Mouse (Mus musculus) limb, embryonic 12.5 days (tissue): ENCODE data around the gene Ttc9. TPM values are rescaled to one million over a fixed set of nuclear protein-coding genes. Genes with fewer than 3 reads are reported as not detected.
A peak's percentile ranks its signal among the peaks of the same experiment; 100 is the strongest.

Experiments
- ATAC-seq: fragments of 200-750 bp; cut with Nextera tagmentation; 2 replicates; pipeline ENCODE4 v1.8.0; 2017; ENCODE audit warnings: low read depth, moderate TSS enrichment; ENCODE audit not compliant: insufficient number of reproducible peaks, insufficient read depth, low FRiP score, low TSS enrichment
- H3K27ac ChIP-seq: fragments of 300-500 bp; sonication (generic); 2 replicates; pipeline ENCODE4 v1.5.1; 2016; ENCODE audit warnings: mild to moderate bottlenecking, moderate library complexity
- H3K27me3 ChIP-seq: fragments of 300-500 bp; sonication (generic); 2 replicates; pipeline ENCODE4 v1.6.1; 2016; ENCODE audit warnings: mild to moderate bottlenecking, moderate library complexity
- H3K36me3 ChIP-seq: fragments of 300-500 bp; sonication (generic); 2 replicates; pipeline ENCODE4 v1.6.1; 2016; ENCODE audit warnings: mild to moderate bottlenecking, moderate library complexity
- H3K4me1 ChIP-seq: fragments of 300-500 bp; sonication (generic); replicated peaks from 2 replicates; pipeline ENCODE4 v1.6.1; 2016
- H3K4me2 ChIP-seq: fragments of 300-500 bp; sonication (generic); 2 replicates; pipeline ENCODE4 v1.6.1; 2016; ENCODE audit warnings: mild to moderate bottlenecking, moderate library complexity
- H3K4me3 ChIP-seq: fragments of 300-500 bp; sonication (generic); replicated peaks from 2 replicates; pipeline ENCODE4 v1.5.1; 2016; ENCODE audit warnings: mild to moderate bottlenecking
- H3K9ac ChIP-seq: fragments of 300-500 bp; sonication (generic); replicated peaks from 2 replicates; pipeline ENCODE4 v1.6.1; 2016; ENCODE audit warnings: mild to moderate bottlenecking, moderate library complexity
- H3K9me3 ChIP-seq: fragments of 300-500 bp; sonication (generic); 2 replicates; pipeline ENCODE4 v1.6.1; 2016; ENCODE audit warnings: mild to moderate bottlenecking, moderate library complexity
- WGBS: fragments of 180-500 bp; shearing (Covaris S2); methylation state at CpG from one replicate; pipeline ENCODE4 v1.1.7; 2016; 5-methylcytosine and 5-hydroxymethylcytosine counted together
- polyA plus RNA-seq: library from polyadenylated mRNA; unstranded; fragments of >200 nt; fragmentation: Nextera tagmentation; extraction: Ambion mirVana; gene quantifications from 2 replicates; pipeline ENCODE4 v1.2.1, GENCODE M21; 2016

The Ttc9 gene
- 0.84 and 0.91 TPM in 2 replicates for polyA plus RNA-seq

DNA sequence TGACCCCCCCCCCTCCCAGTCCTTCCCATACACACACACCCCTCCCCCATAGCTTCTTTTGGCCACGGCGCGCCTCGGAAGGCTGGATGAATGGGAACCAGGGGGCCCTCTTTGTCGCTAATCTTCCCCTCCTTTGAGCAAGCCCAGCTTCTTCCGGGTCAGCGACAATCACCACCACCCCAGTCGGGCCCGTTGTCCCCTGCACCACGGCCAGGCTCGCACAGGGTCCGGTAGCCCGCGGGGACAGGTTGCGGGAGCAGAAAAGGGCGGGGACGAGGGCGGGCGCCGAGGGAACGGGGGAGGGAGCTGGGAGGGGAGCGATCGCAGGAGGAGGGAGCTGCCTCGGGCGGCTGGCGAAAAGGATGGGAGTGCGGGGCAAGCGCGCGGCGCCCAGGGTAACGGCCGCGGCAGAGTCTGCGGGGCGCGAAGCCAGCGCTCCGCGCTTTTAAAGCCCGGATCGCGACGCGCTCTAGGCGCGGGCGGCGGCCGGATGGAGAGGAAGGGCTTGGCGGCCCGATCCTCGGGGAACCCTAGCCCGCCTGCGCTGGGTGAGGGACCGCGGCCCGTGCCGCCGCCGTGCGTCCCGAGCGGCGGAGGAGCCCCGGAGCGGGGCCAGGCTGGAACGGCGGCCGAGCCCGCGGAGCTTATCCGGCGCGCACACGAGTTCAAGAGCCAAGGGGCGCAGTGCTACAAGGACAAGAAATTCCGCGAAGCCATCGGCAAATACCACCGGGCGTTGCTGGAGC lies at the start of gene Ttc9:
Gene Ttc9 (plus strand): TSS at position 335 of the 746 bp plus-strand sequence.
- H3K27ac ChIP-seq: no peak within 1 kb of the TSS
- H3K4me3 ChIP-seq: peak within 1 kb of the TSS; percentile 59
- peaks cover 80% of the 10 kb centered on the region for H3K27me3 ChIP-seq
- peak within 1 kb of the TSS; percentile 97 for H3K4me2 ChIP-seq
- peaks cover 15% of the 10 kb centered on the region for H3K4me1 ChIP-seq
- ATAC-seq: peak; percentile 42; the same call in 1 of the 2 replicates
- H3K36me3 ChIP-seq: no peaks in the 10 kb centered on the region
- peak within 1 kb of the TSS; percentile 67 for H3K9ac ChIP-seq
- no peaks in the 10 kb centered on the region for H3K9me3 ChIP-seq
- WGBS: under 1% methylated on average over 79 of the region's 82 CpGs

DNA sequence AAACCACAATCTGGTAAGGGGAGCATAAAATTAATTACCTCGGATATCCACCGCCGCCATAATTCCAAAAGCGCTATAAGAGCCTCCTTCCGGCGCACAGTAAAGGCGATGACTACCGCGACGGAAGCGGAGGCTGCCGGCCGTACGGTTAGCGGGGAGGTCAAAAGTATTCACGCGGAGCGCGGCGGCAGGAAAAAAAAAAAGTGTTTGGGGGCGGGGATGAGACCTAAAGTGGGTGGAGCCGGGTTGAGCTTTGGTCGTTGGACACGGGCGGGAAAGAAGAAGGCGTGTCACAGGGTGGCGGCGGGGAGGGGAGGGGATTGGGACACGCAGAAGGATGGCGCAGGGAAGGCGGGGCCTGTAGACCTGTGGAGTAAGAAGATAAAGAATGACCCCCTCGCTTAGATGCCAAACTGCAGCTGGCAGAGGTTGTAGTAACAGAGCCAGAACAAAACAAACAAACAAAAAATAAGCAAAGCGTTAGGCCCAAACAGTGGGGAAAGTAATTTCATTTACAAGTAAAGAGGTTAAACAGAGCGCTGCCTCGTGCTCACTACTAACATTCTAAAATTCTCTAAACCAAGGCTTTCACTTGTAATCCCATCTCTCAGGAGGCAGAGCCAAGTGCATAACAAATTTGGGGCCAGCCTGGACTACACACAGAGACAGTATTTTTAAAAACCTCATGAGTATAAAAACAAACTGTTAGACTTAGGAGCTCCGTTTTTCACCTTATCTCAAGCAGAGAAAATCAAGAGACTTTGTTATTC lies 36.0 kb upstream of the Ttc9 start, which contains the start of gene Med6:
Gene Med6 (minus strand): TSS at position 107 of the 770 bp plus-strand sequence.
- WGBS: 4% methylated on average over 36 of the region's 36 CpGs
- Histone ChIP-seq H3K27ac (no peak within 1 kb of the TSS), H3K27me3 (no peaks in the 10 kb centered on the region), H3K4me3 (peak within 1 kb of the TSS; percentile 68), H3K9ac (peak within 1 kb of the TSS; percentile 66), H3K4me2 (peak within 1 kb of the TSS; percentile 76), H3K4me1 (peaks cover 7% of the 10 kb centered on the region; the same call in 1 of the 2 replicates), H3K9me3 (no peaks in the 10 kb centered on the region), H3K36me3 (peaks cover 10% of the 10 kb centered on the region; the same call in 1 of the 2 replicates)
- ATAC-seq: peak; percentile 95

DNA sequence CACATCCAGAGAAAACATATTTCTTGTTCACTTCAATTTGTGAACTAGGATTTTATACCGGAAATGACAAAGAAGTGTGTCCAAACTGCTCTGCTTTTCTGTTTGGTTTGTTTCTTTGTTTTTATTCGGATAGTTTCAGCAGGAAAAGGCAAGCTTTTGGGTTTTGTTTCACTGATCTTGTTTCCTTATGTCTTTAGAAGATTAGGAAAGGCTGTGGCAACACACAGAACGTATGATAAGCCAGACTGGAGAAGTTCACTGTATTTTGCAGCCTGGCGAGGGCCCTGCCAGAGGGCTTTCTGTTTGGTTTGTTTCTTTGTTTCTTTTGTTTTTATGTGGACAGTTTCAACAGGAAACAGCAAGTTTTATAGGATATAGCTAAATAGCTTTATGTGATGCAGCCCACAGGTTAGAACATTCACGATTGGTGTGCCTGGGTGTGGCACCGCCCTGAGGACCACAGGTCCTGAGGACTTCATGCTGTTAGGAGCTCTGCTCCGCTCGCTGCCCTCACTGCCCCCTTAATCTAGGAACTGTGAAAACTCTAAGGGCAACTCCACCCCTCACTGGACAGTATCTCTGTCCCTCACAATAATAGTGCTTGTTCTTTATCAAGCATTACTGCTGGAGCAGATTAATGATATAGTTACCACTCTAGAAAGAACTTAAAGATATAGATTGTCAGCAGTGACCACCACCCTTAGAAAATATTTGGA lies 34.3 kb upstream of the Ttc9 start:
- ATAC-seq: no peak
- no peaks in the 10 kb centered on the region; the same call in 1 of the 2 replicates for H3K27me3 ChIP-seq
- H3K36me3 ChIP-seq: no peaks in the 10 kb centered on the region
- no peak overlapping the region for H3K4me3 ChIP-seq
- no peak overlapping the region for H3K9ac ChIP-seq
- peaks cover 7% of the 10 kb centered on the region; the same call in 1 of the 2 replicates for H3K4me1 ChIP-seq
- 78% methylated on average over 8 of the region's 8 CpGs for WGBS
- H3K27ac ChIP-seq: no peak overlapping the region
- no peaks in the 10 kb centered on the region for H3K9me3 ChIP-seq
- no peak overlapping the region for H3K4me2 ChIP-seq

DNA sequence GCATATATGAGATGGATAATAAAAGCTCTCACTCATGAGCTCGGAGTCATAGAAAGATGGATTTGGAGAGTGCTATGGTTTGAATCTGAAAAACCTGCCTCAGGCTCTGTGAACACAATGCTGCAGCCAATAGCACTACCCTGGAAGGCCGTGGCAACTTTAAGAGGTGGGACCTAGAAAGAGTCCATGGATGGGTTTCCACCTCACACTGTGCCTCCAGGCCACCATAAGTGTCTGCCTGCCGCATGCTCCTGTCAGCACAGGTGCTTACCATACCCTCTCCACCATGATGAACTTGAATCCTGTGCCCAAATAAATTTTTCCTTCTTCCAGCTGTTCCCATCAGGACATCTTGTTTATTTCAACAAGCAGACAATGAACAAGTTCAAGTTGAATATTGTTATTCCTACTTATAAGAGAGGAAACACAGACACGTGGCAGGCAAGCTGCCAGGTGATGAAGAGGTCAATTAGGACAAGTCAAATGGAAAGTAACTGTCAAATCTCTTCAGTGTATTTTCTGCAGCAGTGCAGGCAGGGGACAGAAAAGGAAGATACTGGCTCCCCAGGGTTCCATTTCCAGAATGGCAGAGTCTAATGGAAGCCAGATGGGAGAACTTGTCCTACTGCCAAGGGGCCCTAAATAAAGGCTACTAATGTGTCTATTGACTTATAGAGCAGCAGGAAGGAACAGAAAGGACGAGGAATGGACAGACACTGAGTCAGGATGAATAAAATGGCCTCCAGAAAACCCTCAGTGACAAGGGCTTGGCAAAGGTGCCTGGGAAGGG lies 25.9 kb upstream of the Ttc9 start:
- Histone ChIP-seq H3K9ac (no peak overlapping the region), H3K4me1 (no peaks in the 10 kb centered on the region), H3K27me3 (no peaks in the 10 kb centered on the region; the same call in 1 of the 2 replicates), H3K27ac (no peak overlapping the region), H3K4me3 (no peak overlapping the region), H3K9me3 (no peaks in the 10 kb centered on the region), H3K4me2 (no peak overlapping the region), H3K36me3 (no peaks in the 10 kb centered on the region)
- WGBS: 58% methylated on average over 5 of the region's 5 CpGs
- ATAC-seq: no peak

DNA sequence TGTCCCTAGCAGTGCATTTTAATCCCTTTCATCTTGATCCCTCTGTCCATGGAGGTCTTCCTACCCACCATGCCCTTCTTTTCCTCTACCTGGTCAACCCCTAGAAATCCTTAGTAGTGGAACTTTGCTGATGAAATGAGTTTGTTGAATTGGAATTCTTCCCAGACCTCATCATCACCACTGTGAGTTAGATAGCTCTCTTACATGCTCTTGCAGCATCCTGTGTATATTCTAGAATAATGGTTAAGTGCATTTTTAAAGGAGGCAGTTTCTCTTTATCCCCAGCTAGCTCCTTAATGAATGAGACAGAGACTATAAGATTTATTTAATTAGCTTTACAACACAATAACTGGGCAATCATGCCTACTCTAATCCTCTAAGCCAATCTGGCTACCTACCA lies 21.6 kb upstream of the Ttc9 start:
- ATAC-seq: no peak

DNA sequence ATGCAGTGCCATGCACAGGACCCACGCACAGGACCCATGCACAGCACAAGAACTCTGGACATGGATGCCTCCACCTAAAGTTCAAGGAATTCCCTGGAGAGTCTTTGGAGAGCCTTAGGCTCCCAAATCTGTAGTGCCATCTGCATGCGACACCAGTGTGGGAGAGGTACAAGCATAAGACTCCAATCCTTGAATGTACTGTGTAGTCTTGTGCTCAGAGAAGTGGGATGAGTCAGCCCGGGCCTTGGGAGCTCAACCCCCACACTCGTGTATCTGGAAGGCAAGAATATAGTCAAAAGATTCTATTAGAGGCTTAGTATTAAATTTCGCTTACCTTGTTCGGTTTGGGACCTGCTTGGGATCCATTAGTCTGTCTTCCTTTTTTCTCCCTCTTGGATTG lies 15.2 kb upstream of the Ttc9 start:
- 83% methylated on average over 6 of the region's 6 CpGs for WGBS
- Histone ChIP-seq H3K36me3 (no peaks in the 10 kb centered on the region), H3K4me3 (no peak overlapping the region), H3K27me3 (peaks cover 3% of the 10 kb centered on the region; the same call in 1 of the 2 replicates), H3K4me2 (no peak overlapping the region), H3K9ac (no peak overlapping the region), H3K27ac (no peak overlapping the region), H3K9me3 (no peaks in the 10 kb centered on the region), H3K4me1 (no peaks in the 10 kb centered on the region)
- ATAC-seq: no peak

More for the DNA sequence above, 21.6 kb upstream of the Ttc9 start:
- H3K4me2 ChIP-seq: no peak overlapping the region
- no peaks in the 10 kb centered on the region for H3K9me3 ChIP-seq
- H3K27ac ChIP-seq: no peak overlapping the region
- H3K36me3 ChIP-seq: no peaks in the 10 kb centered on the region
- H3K9ac ChIP-seq: no peak overlapping the region
- H3K4me3 ChIP-seq: no peak overlapping the region
- no peaks in the 10 kb centered on the region for H3K4me1 ChIP-seq
- no peaks in the 10 kb centered on the region for H3K27me3 ChIP-seq

DNA sequence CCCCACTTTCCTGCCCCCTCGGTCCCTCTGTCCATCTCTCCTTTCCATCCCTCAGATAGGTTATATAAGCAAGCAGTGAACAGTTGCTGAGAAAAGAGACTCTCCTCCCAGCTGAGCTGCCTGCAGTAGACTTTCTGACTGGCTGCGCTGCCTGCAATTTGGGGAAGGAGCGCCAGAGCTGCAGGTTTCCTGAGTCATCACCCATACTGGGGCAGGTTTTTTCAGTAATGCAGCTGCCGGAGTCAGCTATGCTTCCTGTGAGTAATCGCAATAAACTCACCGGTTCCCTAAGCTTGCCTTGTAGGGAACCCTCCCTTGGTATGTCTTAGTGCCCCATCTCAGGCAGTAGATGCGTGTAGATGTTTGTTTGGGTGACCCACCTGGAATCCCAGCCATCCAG lies 14.1 kb upstream of the Ttc9 start:
- Histone ChIP-seq H3K9me3 (no peaks in the 10 kb centered on the region), H3K4me3 (no peak overlapping the region), H3K4me1 (no peaks in the 10 kb centered on the region), H3K27me3 (peaks cover 3% of the 10 kb centered on the region; the same call in 1 of the 2 replicates), H3K27ac (no peak overlapping the region), H3K4me2 (no peak overlapping the region), H3K36me3 (no peaks in the 10 kb centered on the region), H3K9ac (no peak overlapping the region)
- WGBS: 71% methylated on average over 7 of the region's 7 CpGs
- no peak for ATAC-seq

DNA sequence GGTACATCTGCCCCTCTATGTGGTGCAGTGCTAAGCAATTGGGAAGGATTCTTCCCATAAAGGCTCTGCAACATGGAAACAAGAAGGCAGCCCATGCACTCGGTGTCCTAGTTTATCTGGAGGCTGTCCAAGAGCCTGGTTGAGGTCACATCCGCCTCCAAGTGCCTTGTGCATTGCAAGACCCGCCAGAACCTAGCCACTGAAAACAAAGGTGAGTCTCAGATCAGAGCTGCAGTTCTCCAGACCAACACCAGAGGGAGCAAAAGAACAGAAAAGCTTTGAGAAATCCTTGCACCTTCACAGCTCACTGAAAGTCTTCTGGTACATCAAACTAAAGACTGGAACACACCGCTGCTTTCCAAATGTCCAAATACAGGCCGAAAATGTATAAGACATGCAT lies 11.7 kb upstream of the Ttc9 start:
- Histone ChIP-seq H3K9ac (no peak overlapping the region), H3K36me3 (no peaks in the 10 kb centered on the region), H3K4me3 (no peak overlapping the region), H3K4me2 (no peak overlapping the region), H3K27me3 (peaks cover 3% of the 10 kb centered on the region; the same call in 1 of the 2 replicates), H3K9me3 (no peaks in the 10 kb centered on the region), H3K4me1 (no peaks in the 10 kb centered on the region), H3K27ac (no peak overlapping the region)
- ATAC-seq: no peak
- WGBS: 24% methylated on average over 5 of the region's 5 CpGs

DNA sequence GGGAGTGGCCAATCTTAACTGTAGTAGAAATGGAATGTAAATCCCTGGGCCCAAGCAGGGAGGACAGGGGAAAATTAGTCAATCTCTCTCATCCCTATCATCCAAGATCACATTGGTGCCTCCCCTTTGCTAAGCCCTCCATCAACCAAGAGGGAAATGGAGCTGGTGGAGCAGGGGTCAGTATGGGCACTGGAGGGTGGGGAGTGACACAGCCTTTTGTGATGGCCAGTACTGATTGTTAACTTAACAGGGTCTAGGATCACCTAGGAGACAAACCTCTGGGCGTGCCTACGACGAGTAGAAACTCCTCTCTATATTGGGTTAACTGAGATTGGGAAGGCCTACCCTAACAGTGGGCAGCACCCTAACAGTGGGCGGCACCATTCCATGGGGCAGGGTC lies 7.7 kb upstream of the Ttc9 start:
- H3K27me3 ChIP-seq: peaks cover 28% of the 10 kb centered on the region
- no peak overlapping the region for H3K9ac ChIP-seq
- H3K27ac ChIP-seq: no peak overlapping the region
- no peaks in the 10 kb centered on the region for H3K9me3 ChIP-seq
- H3K4me3 ChIP-seq: no peak overlapping the region
- WGBS: 78% methylated on average over 4 of the region's 4 CpGs
- no peak for ATAC-seq
- H3K36me3 ChIP-seq: no peaks in the 10 kb centered on the region
- no peaks in the 10 kb centered on the region for H3K4me1 ChIP-seq
- H3K4me2 ChIP-seq: no peak overlapping the region

DNA sequence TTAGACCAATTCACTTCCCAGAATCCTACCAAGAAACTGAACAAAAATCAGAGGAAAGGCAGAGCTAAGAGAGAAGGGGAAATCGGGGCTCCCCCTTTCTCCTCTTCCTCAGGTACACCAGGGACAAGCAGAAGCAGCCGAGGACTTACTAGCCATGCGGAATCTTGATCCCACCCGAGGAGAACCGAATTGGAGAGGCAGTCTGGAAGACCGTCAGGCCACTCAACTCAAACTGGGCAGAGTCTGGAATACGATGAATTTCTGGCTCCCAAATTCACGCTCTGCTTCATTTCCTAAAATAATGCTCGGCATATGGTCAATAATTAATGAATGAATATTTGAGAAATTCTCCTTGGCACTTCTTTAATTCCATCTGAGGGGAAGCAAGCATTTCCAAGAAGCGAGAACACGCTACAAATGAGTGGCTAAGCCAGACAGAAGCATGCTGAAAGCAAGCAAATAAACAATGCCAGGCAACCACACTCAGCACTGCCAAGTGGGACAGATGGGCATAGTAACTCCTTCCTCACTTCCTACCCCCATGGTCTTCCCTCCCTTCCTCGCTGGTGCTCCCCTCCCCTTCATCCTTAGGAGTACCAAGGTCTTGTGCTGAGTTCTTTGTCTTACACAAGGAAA lies 4.7 kb upstream of the Ttc9 start:
- Histone ChIP-seq H3K27me3 (peaks cover 56% of the 10 kb centered on the region), H3K9ac (no peak overlapping the region), H3K27ac (no peak overlapping the region), H3K4me3 (no peak overlapping the region), H3K4me2 (no peak overlapping the region), H3K4me1 (peaks cover 9% of the 10 kb centered on the region), H3K36me3 (no peaks in the 10 kb centered on the region), H3K9me3 (no peaks in the 10 kb centered on the region)
- WGBS: 73% methylated on average over 12 of the region's 12 CpGs
- no peak for ATAC-seq
